Mouse (Mus musculus) megakaryocyte, embryonic 14.5 days (primary cell): Measurements from ENCODE around the gene Zfp526.

Experiments used
- FLI1 ChIP-seq: IDR thresholded peaks from 2 replicates; pipeline ENCODE4 v1.6.1; 2012; ENCODE audit warnings: low read length, inconsistent platforms, mixed read lengths
- GATA1 ChIP-seq: IDR thresholded peaks from 3 replicates; pipeline ENCODE4 v1.6.1; 2012; ENCODE audit warnings: mixed read lengths, low read length, inconsistent platforms, borderline replicate concordance

- TF ChIP-seq FLI1, result no peak
- TF ChIP-seq GATA1, result no peak
Observed at GRCm38 (mm10) chr7:25222275-25222967, 1.2 kb downstream of the Zfp526 start.
